Mouse (Mus musculus): ENCODE data around the gene Polr3gl. TPM values are rescaled to one million over a fixed set of nuclear protein-coding genes. Genes with fewer than 3 reads are reported as not detected.

Polr3gl gene
- total RNA-seq, 2 experiments from 2014 or later: 26.7 to 29.7 TPM

GRCm38 (mm10) chr3:96573611-96574511 lies 20.1 kb downstream of the Polr3gl start:
- DNase-seq (ENCODE audit: low spot score in 2 of 2): no peak

- DNase-seq (ENCODE audit: low spot score in 2 of 2): no peak
These were observed 21.9 kb downstream of the Polr3gl start for GRCm38 (mm10) chr3:96571896-96572698.

GRCm38 (mm10) chr3:96571336-96571735 lies 22.6 kb downstream of the Polr3gl start:
- DNase-seq (ENCODE audit: low spot score in 2 of 2): no peak

GRCm38 (mm10) chr3:96570643-96571042 lies 23.3 kb downstream of the Polr3gl start:
- no peak for DNase-seq (ENCODE audit: low spot score in 2 of 2)

- no peak for DNase-seq (ENCODE audit: low spot score in 2 of 2)
These were observed 23.9 kb downstream of the Polr3gl start for GRCm38 (mm10) chr3:96569966-96570605.

GRCm38 (mm10) chr3:96569506-96569905 lies 24.5 kb downstream of the Polr3gl start:
- DNase-seq (ENCODE audit: low spot score in 2 of 2): no peak

- DNase-seq (ENCODE audit: low spot score in 2 of 2): no peak
These were observed 25.4 kb downstream of the Polr3gl start for GRCm38 (mm10) chr3:96568605-96569004.

- no peak for DNase-seq (ENCODE audit: low spot score in 2 of 2)
These were observed 27.1 kb downstream of the Polr3gl start for GRCm38 (mm10) chr3:96566661-96567450.

- DNase-seq (ENCODE audit: low spot score in 2 of 2): no peak
These were observed 28.9 kb downstream of the Polr3gl start for GRCm38 (mm10) chr3:96565105-96565504.

GRCm38 (mm10) chr3:96564633-96565032 lies 29.3 kb downstream of the Polr3gl start:
- DNase-seq (ENCODE audit: low spot score in 2 of 2): no peak

GRCm38 (mm10) chr3:96563911-96564632 lies 29.9 kb downstream of the Polr3gl start:
- no peak for DNase-seq (ENCODE audit: low spot score in 2 of 2)

- no peak for DNase-seq (ENCODE audit: low spot score in 2 of 2)
These were observed 30.7 kb downstream of the Polr3gl start for GRCm38 (mm10) chr3:96563267-96563666.

- no peak for DNase-seq (ENCODE audit: low spot score in 2 of 2)
These were observed 31.9 kb downstream of the Polr3gl start for GRCm38 (mm10) chr3:96561946-96562681.

GRCm38 (mm10) chr3:96560881-96561668 lies 32.9 kb downstream of the Polr3gl start:
- DNase-seq (ENCODE audit: low spot score in 2 of 2): no peak

- no peak for DNase-seq (ENCODE audit: low spot score in 2 of 2)
These were observed 33.8 kb downstream of the Polr3gl start for GRCm38 (mm10) chr3:96559911-96560850.

- no peak for DNase-seq (ENCODE audit: low spot score in 2 of 2)
These were observed 34.5 kb downstream of the Polr3gl start for GRCm38 (mm10) chr3:96559398-96559910.

- DNase-seq (ENCODE audit: low spot score in 2 of 2): no peak
These were observed 35.2 kb downstream of the Polr3gl start for GRCm38 (mm10) chr3:96558668-96559196.

Measured in layer of hippocampus, postnatal 14 days (tissue).